Mouse (Mus musculus): ENCODE results near the gene Vmn1r86. TPM values are rescaled to one million over a fixed set of nuclear protein-coding genes. Genes with fewer than 3 reads are reported as not detected.

Gene Vmn1r86
- polyA plus RNA-seq (2015; fragmentation: Nextera tagmentation; extraction: Ambion mirVana) = not detected in 2 replicates

GRCm38 (mm10) chr7:13119817-13120216, at the start of gene Vmn1r86:
TSS of gene Vmn1r86 (minus strand) at chr7:13119917.

GRCm38 (mm10) chr7:13159268-13159667, 39.6 kb upstream of the Vmn1r86 start, which contains the start of gene Vmn1r88:
TSS of gene Vmn1r88 (plus strand) at chr7:13159568.

DNA sequence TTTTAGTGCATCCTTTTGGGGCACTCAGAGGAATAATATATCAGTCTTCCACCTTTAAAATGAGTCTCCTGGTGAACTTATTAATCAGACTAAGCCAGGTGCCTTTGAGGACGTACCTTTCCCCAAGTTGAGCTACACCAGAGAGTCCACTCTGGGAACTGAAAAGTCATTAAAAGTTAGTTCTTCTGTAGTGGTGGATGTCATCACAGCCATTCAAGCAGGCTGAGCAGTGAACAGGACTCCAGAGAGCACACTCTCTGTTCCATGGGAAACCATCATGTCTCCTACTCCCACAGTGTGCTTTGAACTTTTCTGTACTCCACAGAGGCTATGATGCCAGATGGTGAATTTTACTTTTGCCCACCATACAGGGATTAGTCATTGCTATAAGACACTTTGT, 20.3 kb upstream of the Vmn1r86 start, which contains the start of gene Vmn1r87:
Gene Vmn1r87 (minus strand): TSS at position 101 of the 400 bp plus-strand sequence.

GRCm38 (mm10) chr7:13095073-13095472, 24.6 kb downstream of the Vmn1r86 start, which contains the start of gene Vmn1r85:
TSS of gene Vmn1r85 (minus strand) at chr7:13095173.

GRCm38 (mm10) chr7:13054287-13055010, 65.3 kb downstream of the Vmn1r86 start, which contains the start of gene Mzf1:
TSS of gene Mzf1 (minus strand) at chr7:13054764.

Other genes with a start within 250 kb of the Vmn1r86 start
- 1.5 and 1.6 TPM in 2 replicates for gene Zfp128, start 238.7 kb downstream of the Vmn1r86 start, polyA plus RNA-seq (2015; fragmentation: Nextera tagmentation; extraction: Ambion mirVana)
- 5.3 and 5.7 TPM in 2 replicates for gene Zscan22, start 222.1 kb downstream of the Vmn1r86 start, polyA plus RNA-seq (2015; fragmentation: Nextera tagmentation; extraction: Ambion mirVana)
- 736 and 897 TPM in 2 replicates for gene Rps5, start 197.6 kb downstream of the Vmn1r86 start, polyA plus RNA-seq (2015; fragmentation: Nextera tagmentation; extraction: Ambion mirVana)
- gene Rnf225, start 192.5 kb downstream of the Vmn1r86 start, polyA plus RNA-seq (2015; fragmentation: Nextera tagmentation; extraction: Ambion mirVana) = 1.3 and 1.9 TPM in 2 replicates
- gene Zfp324, start 154.1 kb downstream of the Vmn1r86 start, polyA plus RNA-seq (2015; fragmentation: Nextera tagmentation; extraction: Ambion mirVana) = 5.2 and 5.5 TPM in 2 replicates
- 2.6 and 2.9 TPM in 2 replicates for gene Zfp446, start 142.1 kb downstream of the Vmn1r86 start, polyA plus RNA-seq (2015; fragmentation: Nextera tagmentation; extraction: Ambion mirVana)
- 0.08 TPM in 1 of 2 replicates, not detected in the other for gene Slc27a5, start 121.7 kb downstream of the Vmn1r86 start, polyA plus RNA-seq (2015; fragmentation: Nextera tagmentation; extraction: Ambion mirVana)
- gene Trim28, start 120.8 kb downstream of the Vmn1r86 start, polyA plus RNA-seq (2015; fragmentation: Nextera tagmentation; extraction: Ambion mirVana) = 89.6 and 97.6 TPM in 2 replicates
- gene Zbtb45, start 109.9 kb downstream of the Vmn1r86 start, polyA plus RNA-seq (2015; fragmentation: Nextera tagmentation; extraction: Ambion mirVana) = 7.3 and 8.5 TPM in 2 replicates
- gene Chmp2a, start 85.1 kb downstream of the Vmn1r86 start, polyA plus RNA-seq (2015; fragmentation: Nextera tagmentation; extraction: Ambion mirVana) = 211 and 212 TPM in 2 replicates
- 90.5 and 91.6 TPM in 2 replicates for gene Ube2m, start 81.6 kb downstream of the Vmn1r86 start, polyA plus RNA-seq (2015; fragmentation: Nextera tagmentation; extraction: Ambion mirVana)
- 0.90 and 1.4 TPM in 2 replicates for gene Mzf1, start 65.2 kb downstream of the Vmn1r86 start, polyA plus RNA-seq (2015; fragmentation: Nextera tagmentation; extraction: Ambion mirVana)
- gene Vmn1r85, start 24.7 kb downstream of the Vmn1r86 start, polyA plus RNA-seq (2015; fragmentation: Nextera tagmentation; extraction: Ambion mirVana) = not detected in 2 replicates
- not detected in 2 replicates for gene Vmn1r87, start 20.2 kb upstream of the Vmn1r86 start, polyA plus RNA-seq (2015; fragmentation: Nextera tagmentation; extraction: Ambion mirVana)
- not detected in 2 replicates for gene Vmn1r88, start 39.7 kb upstream of the Vmn1r86 start, polyA plus RNA-seq (2015; fragmentation: Nextera tagmentation; extraction: Ambion mirVana)
- not detected in 2 replicates for gene Vmn1r89, start 93.1 kb upstream of the Vmn1r86 start, polyA plus RNA-seq (2015; fragmentation: Nextera tagmentation; extraction: Ambion mirVana)
- 28.3 and 35.2 TPM in 2 replicates for gene Lig1, start 157.4 kb upstream of the Vmn1r86 start, polyA plus RNA-seq (2015; fragmentation: Nextera tagmentation; extraction: Ambion mirVana)
- 3.8 and 4.8 TPM in 2 replicates for gene Zswim9, start 158.8 kb upstream of the Vmn1r86 start, polyA plus RNA-seq (2015; fragmentation: Nextera tagmentation; extraction: Ambion mirVana)
- 0.11 and 0.15 TPM in 2 replicates for gene Pla2g4c, start 204.7 kb upstream of the Vmn1r86 start, polyA plus RNA-seq (2015; fragmentation: Nextera tagmentation; extraction: Ambion mirVana)